Mouse (Mus musculus) left cerebral cortex, adult 9 months (tissue): ENCODE results near the gene Rtp2.

Experiments used
- DNase-seq, 2 experiments: peaks; one replicate each; pipeline ENCODE4 v3.0.0; 2022; ENCODE audit warnings: low spot score in 2 of 2

Rtp2 gene

GRCm38 (mm10) chr16:23932294-23932693 is at the start of gene Rtp2:
Rtp2 (minus strand) TSS chr16:23932394.
- DNase-seq = no peak

DNA sequence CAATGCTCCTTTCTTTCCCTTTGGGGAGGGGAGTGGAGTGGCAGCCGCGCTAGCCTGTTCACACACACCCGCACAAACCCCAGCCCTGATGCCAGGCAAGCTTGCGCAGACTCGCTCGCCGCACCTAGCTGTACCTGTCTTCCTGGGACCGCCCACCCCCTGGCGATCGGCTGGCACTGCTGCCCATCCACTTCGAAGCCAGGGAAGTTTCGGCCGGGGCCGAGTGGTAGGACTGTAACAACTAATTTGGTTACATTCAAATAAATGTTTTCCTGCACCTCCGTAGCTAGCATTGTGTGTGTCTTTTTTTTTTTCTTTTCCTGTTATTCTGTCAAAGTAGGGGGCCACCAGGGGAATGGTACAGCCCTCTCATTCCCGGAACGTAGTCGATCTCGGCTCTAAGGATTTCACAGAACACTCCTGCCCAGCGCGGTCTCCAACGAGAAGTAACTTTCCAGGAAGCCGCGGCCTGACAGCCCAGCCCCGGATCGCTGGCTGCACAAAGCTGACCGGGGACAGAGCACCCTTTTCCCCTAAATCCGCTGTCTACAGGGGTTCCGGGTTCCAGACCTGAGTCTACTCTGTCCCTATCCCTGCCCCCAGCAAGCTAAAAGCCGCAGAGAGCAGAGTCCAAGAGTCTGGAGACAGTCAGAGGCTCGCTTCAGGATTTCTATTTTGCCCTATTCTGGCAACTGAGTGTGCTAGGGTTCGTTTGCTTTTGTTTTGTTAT is 49.0 kb upstream of the Rtp2 start:
- DNase-seq = no peak

DNA sequence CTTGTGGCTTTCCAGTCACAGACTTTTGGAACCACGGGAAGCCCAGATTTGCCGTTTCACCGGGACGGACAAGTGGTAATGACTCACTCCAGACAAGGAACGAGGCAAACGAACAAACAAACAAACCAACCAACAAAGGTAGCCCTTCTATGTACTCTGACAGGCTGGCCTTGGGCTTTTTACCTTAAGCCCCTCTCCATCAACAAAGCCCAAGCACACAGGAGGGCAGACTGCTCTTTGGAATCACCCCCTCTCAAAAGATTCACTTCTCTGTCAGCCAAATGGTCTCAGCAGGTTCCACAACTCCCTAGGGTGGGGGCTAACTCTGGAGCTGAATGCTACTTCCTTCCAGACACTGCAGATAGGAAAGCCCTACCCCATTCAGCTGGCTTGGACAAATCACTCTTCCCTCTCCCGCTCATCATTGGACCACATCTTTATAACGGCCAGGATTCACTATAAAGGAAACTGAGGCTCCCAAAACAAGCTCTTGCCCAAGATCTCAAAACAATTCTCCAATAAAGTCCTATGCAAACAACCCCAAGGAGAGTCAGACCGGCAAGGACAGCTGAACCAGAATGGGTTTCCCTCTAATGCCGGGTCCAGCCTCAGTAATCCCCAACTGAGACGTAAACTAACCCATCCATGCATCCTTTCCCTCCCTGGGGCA is 48.1 kb upstream of the Rtp2 start:
- no peak for DNase-seq

- no peak for DNase-seq
Measured at GRCm38 (mm10) chr16:23979446-23979845, 47.3 kb upstream of the Rtp2 start.

GRCm38 (mm10) chr16:23978495-23978894 is 46.3 kb upstream of the Rtp2 start:
- DNase-seq = no peak

DNA sequence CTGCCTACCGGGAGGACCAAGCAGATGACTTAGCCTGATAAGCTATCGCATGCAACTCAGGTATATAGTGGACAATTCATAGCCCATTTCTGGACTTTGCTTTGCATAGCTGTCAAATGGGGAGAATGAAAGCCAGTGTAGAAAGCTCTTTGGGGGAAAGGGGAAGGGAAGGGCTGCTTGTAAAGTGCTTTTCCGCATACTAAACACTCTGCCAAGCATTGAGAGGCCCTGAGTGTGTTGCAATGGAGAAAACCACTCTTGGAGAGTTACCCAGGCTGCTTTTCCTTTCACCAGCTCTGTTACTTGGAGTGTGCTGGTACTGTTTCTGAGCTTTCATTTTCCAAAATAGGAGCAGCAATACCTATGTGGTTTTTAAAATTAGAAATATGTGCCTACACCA is 45.5 kb upstream of the Rtp2 start:
- DNase-seq = no peak

GRCm38 (mm10) chr16:23976196-23976595 is 44.0 kb upstream of the Rtp2 start:
- no peak for DNase-seq

- no peak for DNase-seq
Measured at GRCm38 (mm10) chr16:23973635-23974367, 41.6 kb upstream of the Rtp2 start.

- no peak for DNase-seq
Measured at GRCm38 (mm10) chr16:23972901-23973300, 40.7 kb upstream of the Rtp2 start.

- DNase-seq = no peak
Measured at GRCm38 (mm10) chr16:23972126-23972740, 40.0 kb upstream of the Rtp2 start.

- no peak for DNase-seq
Measured at GRCm38 (mm10) chr16:23969919-23970318, 37.7 kb upstream of the Rtp2 start.

DNA sequence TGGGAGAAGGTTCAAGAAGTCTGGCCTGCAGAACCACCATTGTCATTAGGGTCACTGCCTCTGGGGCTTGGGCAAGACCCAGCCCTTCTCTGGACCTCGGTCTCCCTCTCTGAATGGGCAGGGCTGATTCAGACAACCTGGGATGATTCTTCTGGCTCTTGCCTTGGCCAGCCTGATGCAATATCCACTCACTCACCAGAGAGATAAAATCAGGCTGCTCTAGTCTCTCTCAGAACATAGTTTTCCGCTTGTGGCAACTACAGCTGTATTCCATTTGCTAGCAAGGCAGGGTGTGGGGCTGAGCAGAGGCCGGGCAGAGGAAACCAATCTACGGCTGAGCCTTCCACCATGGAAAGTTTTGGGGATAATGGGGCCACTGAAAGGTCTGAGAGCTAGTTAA is 36.7 kb upstream of the Rtp2 start:
- DNase-seq = no peak

DNA sequence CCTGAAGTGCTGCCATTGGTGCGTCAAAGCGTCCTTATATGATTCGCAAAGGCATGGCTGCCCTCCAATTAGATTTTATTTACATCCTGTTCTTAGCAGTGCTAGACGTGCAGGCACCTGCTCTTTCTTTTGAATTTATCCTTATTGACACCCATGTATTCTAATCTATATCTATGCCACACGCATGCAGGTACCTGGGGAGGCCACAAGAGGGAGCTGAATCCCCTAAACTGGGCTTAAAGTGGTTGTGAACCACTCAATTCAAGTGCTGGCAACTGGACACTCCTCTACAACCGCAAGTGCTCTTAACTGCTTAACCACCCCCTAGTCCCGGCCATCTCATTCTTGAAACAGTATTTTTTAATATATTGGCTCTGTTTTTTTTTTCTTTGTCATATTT is 35.1 kb upstream of the Rtp2 start:
- DNase-seq = no peak

DNA sequence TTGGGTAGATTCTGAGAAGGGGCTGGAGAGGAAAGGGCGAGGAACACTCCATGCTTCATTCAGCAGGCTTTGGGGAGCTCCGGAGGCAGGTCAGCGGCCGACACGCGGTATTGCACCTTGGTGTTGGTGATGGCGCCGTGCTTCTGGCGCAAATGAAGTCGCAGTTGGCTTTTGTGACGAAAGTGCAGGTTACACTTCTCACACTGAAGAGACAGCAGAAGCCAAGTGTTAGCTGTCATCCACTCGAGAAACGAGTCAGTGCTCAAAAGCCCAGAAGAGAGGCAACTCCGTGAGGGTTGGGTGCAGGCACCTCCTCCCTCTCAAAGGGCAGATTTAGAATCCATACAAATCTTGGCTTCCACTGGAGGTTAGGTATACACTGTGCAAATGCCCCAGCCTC is 33.9 kb upstream of the Rtp2 start:
- no peak for DNase-seq

- no peak for DNase-seq
Measured at GRCm38 (mm10) chr16:23964706-23965367, 32.6 kb upstream of the Rtp2 start.

DNA sequence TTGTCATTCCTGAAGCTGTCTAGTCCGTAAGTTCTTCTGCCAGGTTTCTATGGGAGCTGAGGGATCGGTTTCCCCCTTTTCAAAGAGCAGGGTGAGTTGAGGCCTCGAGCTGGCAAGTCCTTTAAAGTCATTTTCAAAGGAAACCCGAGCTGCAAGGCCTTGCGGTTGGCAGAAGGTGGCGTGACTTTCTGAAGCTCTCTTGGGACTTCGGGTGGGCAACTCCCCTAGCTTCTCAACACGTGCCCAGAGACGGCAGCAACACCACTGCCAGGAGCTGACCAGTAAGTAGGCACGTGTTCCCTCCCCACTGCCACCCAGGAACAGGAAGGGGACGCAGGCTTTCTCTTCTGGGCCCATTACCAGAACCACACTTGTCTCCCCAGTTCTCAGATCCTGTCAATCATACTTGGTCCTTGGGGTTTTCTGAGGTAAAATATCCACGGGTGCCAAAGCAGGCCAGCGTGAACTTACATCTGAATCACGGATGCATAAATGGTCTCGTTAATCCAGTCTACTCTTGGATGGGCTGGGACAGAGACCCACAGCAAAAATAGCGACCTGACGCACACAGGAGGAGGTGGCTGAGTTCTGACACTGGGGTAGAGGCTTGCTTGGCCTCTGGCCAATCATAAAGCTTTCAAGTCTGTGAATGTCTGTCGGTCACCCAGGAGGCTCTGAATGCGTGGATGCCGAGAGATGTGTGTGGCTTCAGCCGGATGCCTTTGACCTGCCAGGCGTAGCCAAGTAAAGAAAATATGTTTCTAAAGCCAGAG is 31.9 kb upstream of the Rtp2 start:
- DNase-seq = no peak

DNA sequence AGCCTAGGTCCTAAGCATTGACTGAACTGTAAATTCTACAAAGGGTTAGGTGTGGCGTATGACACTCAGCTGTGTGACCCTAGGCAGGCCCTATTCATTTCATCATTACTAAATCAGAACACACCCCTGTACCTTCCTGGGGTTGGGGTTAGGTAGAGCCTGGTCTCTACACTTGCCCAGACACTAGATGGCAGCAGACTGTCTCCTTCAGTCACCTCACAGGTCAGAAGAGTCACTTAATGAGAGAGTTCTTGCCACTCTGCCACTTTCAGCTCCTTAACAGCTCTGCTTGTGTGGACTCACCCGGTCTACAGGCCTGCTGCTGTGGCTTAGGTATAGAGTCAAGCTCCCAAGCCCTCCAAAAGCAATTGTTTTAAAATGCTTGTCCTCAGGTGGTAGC is 30.2 kb upstream of the Rtp2 start:
- no peak for DNase-seq

- no peak for DNase-seq
Measured at GRCm38 (mm10) chr16:23958938-23959337, 26.7 kb upstream of the Rtp2 start.

DNA sequence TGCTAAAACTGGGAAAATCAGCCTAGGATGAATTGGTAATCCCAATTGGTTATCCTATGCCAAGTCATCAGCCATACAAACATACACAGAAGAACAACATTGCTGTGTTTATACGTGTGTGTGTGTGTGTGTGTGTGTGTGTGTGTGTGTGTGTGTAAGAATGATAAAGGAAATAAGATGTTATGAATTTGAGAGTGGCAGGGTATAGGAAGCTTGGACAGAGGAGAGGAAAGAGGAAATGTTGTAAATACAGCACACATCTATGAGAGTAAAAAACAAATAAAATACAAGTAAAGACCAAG is 21.7 kb upstream of the Rtp2 start:
- DNase-seq = no peak

- DNase-seq = no peak
Measured at GRCm38 (mm10) chr16:23953189-23953958, 21.2 kb upstream of the Rtp2 start.
